Mouse (Mus musculus) left cerebral cortex, postnatal 25 days (tissue): Measurements from ENCODE around the gene Acaca. TPM values are rescaled to one million over a fixed set of nuclear protein-coding genes. Genes with fewer than 3 reads are reported as not detected.
A peak's percentile ranks its signal among the peaks of the same experiment; 100 is the strongest.

Source experiments
- DNase-seq, 2 experiments: peaks; one replicate each; pipeline ENCODE4 v3.0.0; 2022; ENCODE audit warnings: low spot score in 2 of 2, mixed read lengths in 1 of 2
- intact Hi-C: fragments of 180-260 bp; cut with DNase I; formaldehyde crosslinking; loops from one replicate; pipeline ENCODE4 v1.15.1; 2025
- total RNA-seq, 2 experiments: library from RNA; stranded (reverse); gene quantifications; 2 replicates each; pipeline ENCODE4 v1.2.3; 2021

Acaca gene
- total RNA-seq, 2 experiments from 2014 or later = 77.2 to 79.4 TPM

DNA sequence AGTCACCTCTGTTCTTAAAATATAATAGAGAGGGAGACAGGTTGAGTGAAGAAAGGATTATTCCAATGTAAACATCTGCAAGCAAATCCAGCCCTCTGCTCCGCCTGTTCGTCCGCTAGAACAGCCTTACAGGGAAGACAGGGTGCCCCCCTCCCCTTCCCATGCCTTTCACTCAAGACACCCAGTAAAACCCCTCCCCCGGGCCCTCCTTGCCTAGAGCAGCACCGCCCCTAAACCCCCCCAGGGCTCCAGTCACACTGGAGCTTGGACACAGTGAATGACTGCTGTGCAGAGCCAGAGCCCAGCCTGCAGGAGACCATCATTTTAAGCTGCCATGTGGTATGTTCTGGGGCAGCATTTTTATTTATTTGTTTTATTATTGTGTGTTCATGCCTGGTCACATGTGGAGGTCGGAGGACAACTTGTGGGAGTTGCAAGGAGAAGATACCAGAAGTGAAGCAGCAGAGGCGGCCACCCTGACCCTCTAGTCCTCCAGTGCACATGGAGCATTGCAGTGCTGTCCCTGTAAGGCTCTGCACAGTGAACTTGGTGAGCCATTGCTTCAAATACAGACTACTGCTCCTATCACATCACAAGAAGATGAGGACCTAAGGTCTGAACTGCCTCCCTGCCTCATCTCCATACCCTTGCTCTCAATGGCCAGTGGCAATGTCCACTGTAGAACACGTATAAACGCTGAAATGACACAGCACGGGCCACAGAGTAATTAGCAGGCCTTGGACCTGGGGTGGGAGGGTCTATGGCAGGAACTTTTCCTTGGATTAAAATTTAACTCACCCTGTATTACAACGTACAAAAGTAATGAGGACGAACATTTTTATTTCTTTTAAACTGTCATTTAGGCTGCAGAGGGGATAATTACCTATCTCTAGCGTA, 296.5 kb downstream of the Acaca start:
- DNase-seq = no peak
- intact Hi-C loops = loop anchor here (5.0 kb wide), 1 partner anchor 386 kb away; no protein-coding TSS in a partner anchor

DNA sequence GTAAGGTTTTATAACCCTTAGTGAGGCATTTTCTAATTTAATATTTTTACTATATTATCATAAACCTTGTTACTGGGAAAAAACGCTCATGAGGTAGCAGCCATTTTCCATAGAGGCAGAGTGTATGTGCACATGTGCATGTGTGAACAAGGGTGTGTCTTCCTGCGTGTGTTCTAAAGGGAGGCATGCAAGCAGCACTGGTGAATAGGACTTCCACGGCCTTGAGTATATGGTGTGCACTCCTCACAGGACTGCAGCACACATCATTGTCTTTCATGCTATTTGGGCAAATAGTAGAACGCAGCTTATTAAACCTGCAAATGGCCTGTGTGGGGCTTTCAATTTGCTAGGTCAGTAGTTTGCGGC, 297.1 kb downstream of the Acaca start:
- no peak for DNase-seq
- intact Hi-C loops = loop anchor here (5.0 kb wide), 1 partner anchor 386 kb away; no protein-coding TSS in a partner anchor

- intact Hi-C loops = loop anchor here (1.0 to 5.0 kb wide), 2 partner anchors 365 to 383 kb away; no protein-coding TSS in a partner anchor
- peak; percentile 31 to 59 for DNase-seq
These were observed 300.1 kb downstream of the Acaca start for GRCm38 (mm10) chr11:84429581-84429980.

- intact Hi-C loops = loop anchor here (5.0 kb wide), 2 partner anchors 62 to 292 kb away; no protein-coding TSS in a partner anchor
These were observed 300.9 kb downstream of the Acaca start for GRCm38 (mm10) chr11:84430336-84430735.

GRCm38 (mm10) chr11:84434879-84435278, 305.4 kb downstream of the Acaca start:
- no peak for DNase-seq
- intact Hi-C loops = loop anchor here (5.0 kb wide), 2 partner anchors 57 to 287 kb away; no protein-coding TSS in a partner anchor

More at GRCm38 (mm10) chr11:84430336-84430735, 300.9 kb downstream of the Acaca start:
- no peak for DNase-seq

DNA sequence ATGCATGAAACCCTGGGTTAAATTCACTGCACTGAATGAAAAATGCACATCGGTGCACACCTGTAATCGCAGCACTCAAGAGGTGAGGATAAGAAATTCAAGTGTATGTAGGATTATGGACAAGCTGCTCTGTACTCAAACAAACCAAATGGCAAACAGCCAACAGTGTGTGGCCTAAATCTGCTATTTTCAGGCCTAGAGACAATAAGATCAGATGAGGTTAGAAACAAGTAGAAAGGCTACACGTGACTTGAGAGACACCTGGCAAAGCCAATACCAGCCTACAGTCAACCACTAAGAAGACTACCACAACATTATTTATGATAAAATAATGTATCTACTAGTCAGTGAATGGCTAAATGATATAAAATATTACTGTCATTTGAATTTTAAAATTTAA, 310.9 kb downstream of the Acaca start:
- no peak for DNase-seq
- intact Hi-C loops = no loop called here

GRCm38 (mm10) chr11:84442554-84443331, 313.3 kb downstream of the Acaca start:
- intact Hi-C loops = no loop called here
- DNase-seq = no peak

Other genes starting within 250 kb of the Acaca start
- 10 to 100 TPM; 12.5 to 13.7 TPM for gene Ddx52, start 187.6 kb upstream of the Acaca start, total RNA-seq
- gene Synrg, start 165.2 kb upstream of the Acaca start, total RNA-seq = 10 to 100 TPM; 53.1 to 58.3 TPM
- 10 to 100 TPM; 72.7 to 80.8 TPM for gene Dusp14, start 60.4 kb upstream of the Acaca start, total RNA-seq
- gene Tada2a, start 72 bp upstream of the Acaca start, total RNA-seq = 10 to 100 TPM; 34.6 to 36.2 TPM
- gene Gm11437, start 37.8 kb downstream of the Acaca start, total RNA-seq = not detected